ENCODE assay signal across 9 mouse cellular contexts in the genomic region with DNA sequence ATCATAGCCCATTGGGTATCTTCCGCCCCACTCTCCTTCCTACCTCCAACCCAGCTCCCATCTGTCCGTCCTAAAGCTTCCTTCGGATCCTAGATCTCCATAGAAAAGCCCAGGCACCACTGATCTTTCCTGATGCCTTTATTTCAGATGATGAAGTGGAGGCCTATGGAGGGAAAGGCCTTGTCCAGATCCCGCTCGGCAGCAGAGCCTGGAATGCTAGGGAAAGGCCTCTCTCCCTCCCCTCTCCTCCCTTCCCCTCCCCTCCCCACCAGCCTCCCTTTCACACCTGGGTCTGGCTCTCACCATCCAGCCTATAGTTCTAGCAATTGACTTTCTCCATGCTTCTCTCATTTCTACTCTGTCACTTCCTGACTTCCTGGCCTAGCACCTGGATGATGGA.
DNase-seq lines count a peak whose midpoint lies in the region; ATAC-seq lines count a peak whose summit lies in the region.
"Had no signal": no experiment of that assay in that cellular context is flagged by ENCODE, and none has a peak within 500 bp of the region (broad histone marks: within the 10 kb centered on the region; RNA-seq: fewer than 3 reads in every experiment).

No protein-coding gene starts in this region.

- peak; percentile 16 for DNase-seq in cerebellum, adult 11-12 months
- no peak for DNase-seq in cerebellum, adult 11 months
- peak; percentile 56 for DNase-seq in NIH3T3 (ENCODE audit: low read depth)
- DNase-seq in liver, embryonic 13.5 days = no peak
- DNase-seq in layer of hippocampus, postnatal 14 days (ENCODE audit: low spot score in 2 of 2) = no peak
- DNase-seq in testis, postnatal 14 days (ENCODE audit: low spot score) = no peak
- DNase-seq: right cerebral cortex, postnatal 25 days had no signal

- no peaks in the 10 kb centered on the region for H3K27me3 ChIP-seq in forebrain, embryonic 13.5 days
- peaks cover 3% of the 10 kb centered on the region; the same call in 1 of the 2 replicates for H3K27me3 ChIP-seq in liver, embryonic 13.5 days

- H3K4me1 ChIP-seq in forebrain, embryonic 13.5 days = peaks cover 38% of the 10 kb centered on the region
- peaks cover 30% of the 10 kb centered on the region for H3K4me1 ChIP-seq in liver, embryonic 13.5 days (replicated peaks)

- no peaks in the 10 kb centered on the region for H3K36me3 ChIP-seq in forebrain, embryonic 13.5 days (ENCODE audit: poor library complexity, severe bottlenecking)
- no peaks in the 10 kb centered on the region for H3K36me3 ChIP-seq in liver, embryonic 13.5 days

- 74% methylated on average over 5 of the region's 5 CpGs for WGBS in forebrain, embryonic 13.5 days
- 64% methylated on average over 5 of the region's 5 CpGs for WGBS in liver, embryonic 13.5 days (ENCODE audit: insufficient replicate concordance)

- ATAC-seq in forebrain, embryonic 13.5 days = no peak
- ATAC-seq in liver, embryonic 13.5 days (ENCODE audit: low read depth) = no peak
- no peak for ATAC-seq in monocyte, adult 5-6 weeks (replicated peaks; ENCODE audit: insufficient number of reproducible peaks, low FRiP score, low TSS enrichment, poor library complexity, severe bottlenecking)

- peak overlapping the region; percentile 73 for H3K4me2 ChIP-seq in forebrain, embryonic 13.5 days
- peak overlapping the region; percentile 49 for H3K4me2 ChIP-seq in liver, embryonic 13.5 days

- H3K9ac ChIP-seq in forebrain, embryonic 13.5 days = peak overlapping the region; percentile 46; the same call in 1 of the 2 replicates
- 0 out of 2 replicates have a peak overlapping the region, but pooled peaks have one; percentile 44 for H3K9ac ChIP-seq in liver, embryonic 13.5 days

- no peaks in the 10 kb centered on the region for H3K9me3 ChIP-seq in forebrain, embryonic 13.5 days (replicated peaks)
- H3K9me3 ChIP-seq in liver, embryonic 13.5 days (replicated peaks) = no peaks in the 10 kb centered on the region

- H3K4me3 ChIP-seq in forebrain, embryonic 13.5 days = peak overlapping the region; percentile 53
- H3K4me3 ChIP-seq in liver, embryonic 13.5 days (replicated peaks) = peak overlapping the region; percentile 52

- no peak overlapping the region for H3K27ac ChIP-seq in forebrain, embryonic 13.5 days
- peak overlapping the region; percentile 60 for H3K27ac ChIP-seq in liver, embryonic 13.5 days

Comparison
In these comparisons a context has a peak if more than half of its experiments do, and no peak if none do; other contexts are left out.
1. DNase-seq: peak in cerebellum, adult 11-12 months (single experiment) and NIH3T3 (single experiment); none in cerebellum, adult 11 months (single experiment), liver, embryonic 13.5 days (single experiment), layer of hippocampus, postnatal 14 days (0 of 2) and testis, postnatal 14 days (single experiment).